Mouse (Mus musculus): ENCODE data around the gene Krtap4-6.

DNA sequence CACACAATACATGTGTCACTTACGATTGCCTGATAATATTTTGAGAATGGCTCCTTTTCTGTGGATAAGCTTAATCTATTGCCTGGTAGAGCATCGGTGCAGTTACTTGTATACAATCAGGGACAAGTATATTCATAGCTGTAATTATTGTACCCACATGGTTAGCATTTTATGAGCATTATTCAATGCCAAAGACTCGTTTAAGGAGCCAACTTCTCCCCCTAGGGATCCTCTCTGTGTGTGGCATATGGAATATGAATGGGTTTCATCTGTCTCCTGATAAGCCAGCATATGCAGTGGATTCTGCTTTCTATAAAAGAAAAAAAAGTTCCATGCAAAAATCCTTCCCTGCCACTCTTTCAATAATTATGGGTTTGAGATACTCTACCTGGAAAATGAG, 21.4 kb downstream of the Krtap4-6 start:
- TF ChIP-seq EP300 (IDR thresholded peaks at IDR 0.05; ENCODE audit: low read depth) = no peak
- TF ChIP-seq CTCF (IDR thresholded peaks at IDR 0.05; ENCODE audit: low read depth) = no peak

Data from liver, postnatal 0 days (tissue).